Mouse (Mus musculus) CH12.LX (cell line): Measurements from ENCODE around the gene Prpf31.

ENCODE experiments used
- CHD1 ChIP-seq: IDR thresholded peaks from 2 replicates; pipeline ENCODE4 v1.6.1; 2012; ENCODE audit warnings: low read depth, low read length, improper control_type of control experiment, inconsistent platforms
- CTCF ChIP-seq, 2 experiments: IDR thresholded peaks in 1 of 2; conservative IDR thresholded peaks in 1 of 2; 2 replicates each; pipeline ENCODE4 v1.5.1; 2011 to 2012; ENCODE audit warnings: low read depth in 2 of 2, low read length in 2 of 2, improper control_type of control experiment in 1 of 2, inconsistent platforms in 1 of 2, mild to moderate bottlenecking in 1 of 2, moderate library complexity in 1 of 2
- MAX ChIP-seq: IDR thresholded peaks from 2 replicates; pipeline ENCODE4 v1.6.1; 2011; ENCODE audit warnings: low read length, improper control_type of control experiment
- NELFE ChIP-seq: IDR thresholded peaks from 2 replicates; pipeline ENCODE4 v1.6.1; 2011; ENCODE audit warnings: low read depth, low read length, improper control_type of control experiment
- POLR2A ChIP-seq: IDR thresholded peaks from 2 replicates; pipeline ENCODE4 v1.6.1; 2011; ENCODE audit warnings: low read depth, mild to moderate bottlenecking, improper control_type of control experiment, low read length
- RAD21 ChIP-seq: IDR thresholded peaks from 2 replicates; pipeline ENCODE4 v1.6.1; 2011; ENCODE audit warnings: low read depth, mild to moderate bottlenecking, low read length, improper control_type of control experiment, moderate library complexity
- SIN3A ChIP-seq: IDR thresholded peaks from 2 replicates; pipeline ENCODE4 v1.6.1; 2012; ENCODE audit warnings: low read length, improper control_type of control experiment, inconsistent platforms
- USF1 ChIP-seq: IDR thresholded peaks from 2 replicates; pipeline ENCODE4 v1.6.1; 2014; ENCODE audit warnings: low read depth, mild to moderate bottlenecking, inconsistent platforms, low read length, improper control_type of control experiment

DNA sequence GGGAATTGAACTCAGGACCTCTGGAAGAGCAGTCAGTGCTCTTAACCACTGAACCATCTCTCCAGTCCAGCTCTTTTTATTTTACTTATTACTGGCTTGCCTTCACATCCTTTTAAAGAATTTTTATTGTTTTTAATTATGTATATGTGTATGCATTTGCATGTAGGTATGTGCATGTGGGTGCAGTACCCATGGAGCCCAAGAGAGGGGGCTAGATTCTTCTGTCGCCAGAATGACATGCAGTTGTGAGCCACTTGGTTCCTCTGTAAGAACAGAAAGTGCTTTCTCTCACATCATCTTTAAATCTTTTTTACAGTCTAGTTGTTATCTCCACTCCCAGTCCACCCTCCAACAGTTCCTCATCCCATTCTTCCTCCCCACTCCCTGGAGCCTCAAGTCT, 38.3 kb upstream of the Prpf31 start:
- no peak; a peak in 1 of 4 replicates for TF ChIP-seq CTCF (conservative IDR thresholded peaks at IDR 0.05 in 1 of 2, IDR thresholded peaks at IDR 0.05 in 1 of 2; ENCODE audit: low read depth in 2 of 2, low read length in 2 of 2)
- no peak for TF ChIP-seq USF1
- TF ChIP-seq MAX, result no peak
- TF ChIP-seq CHD1, result no peak
- TF ChIP-seq POLR2A, result no peak
- TF ChIP-seq RAD21, result no peak
- no peak for TF ChIP-seq SIN3A
- TF ChIP-seq NELFE, result no peak
